Mouse (Mus musculus) thymus, adult 2 months (tissue): ENCODE measurements around the gene Dlg4. TPM values are rescaled to one million over a fixed set of nuclear protein-coding genes. Genes with fewer than 3 reads are reported as not detected.

Experiments used
- DNase-seq: peaks from one replicate; pipeline ENCODE4 v3.0.0; 2021
- H3K27ac ChIP-seq: fragments of 200-500 bp; 2 replicates; pipeline ENCODE4 v1.5.1; 2012; ENCODE audit warnings: low read length, control low read depth; ENCODE audit not compliant: control insufficient read depth, insufficient read depth
- H3K27me3 ChIP-seq: fragments of 200-500 bp; 2 replicates; pipeline ENCODE4 v1.6.1; 2012; ENCODE audit warnings: mild to moderate bottlenecking, low read length, moderate library complexity, mixed read lengths; ENCODE audit not compliant: control insufficient read depth, insufficient read depth
- H3K36me3 ChIP-seq: fragments of 200-500 bp; 2 replicates; pipeline ENCODE4 v1.6.1; 2012; ENCODE audit warnings: mild to moderate bottlenecking, low read length, moderate library complexity; ENCODE audit not compliant: control insufficient read depth, insufficient read depth
- H3K4me1 ChIP-seq: fragments of 200-500 bp; replicated peaks from 2 replicates; pipeline ENCODE4 v1.6.1; 2012; ENCODE audit warnings: low read length; ENCODE audit not compliant: control insufficient read depth, insufficient read depth
- H3K4me3 ChIP-seq: fragments of 200-500 bp; 2 replicates; pipeline ENCODE4 v1.5.1; 2012; ENCODE audit warnings: mild to moderate bottlenecking, low read length, control low read depth, moderate library complexity; ENCODE audit not compliant: control insufficient read depth, insufficient read depth
- CTCF ChIP-seq: fragments of 200-500 bp; IDR thresholded peaks from 2 replicates; pipeline ENCODE4 v1.5.1; 2012; ENCODE audit warnings: mild to moderate bottlenecking, control low read depth, low read length, moderate library complexity, borderline replicate concordance; ENCODE audit not compliant: control insufficient read depth, poor library complexity, insufficient read depth; ENCODE audit errors: extremely low read depth
- POLR2A ChIP-seq: fragments of 200-500 bp; IDR thresholded peaks from 2 replicates; pipeline ENCODE4 v1.6.1; 2012; ENCODE audit warnings: mild to moderate bottlenecking, low read length, control low read depth, moderate library complexity; ENCODE audit not compliant: control insufficient read depth, poor library complexity, insufficient read depth; ENCODE audit errors: extremely low read depth
- WGBS: fragments of 180-500 bp; shearing (Covaris S2); methylation state at CpG from one replicate; pipeline ENCODE4 v1.1.7; 2018; 5-methylcytosine and 5-hydroxymethylcytosine counted together
- polyA plus RNA-seq: library from polyadenylated mRNA; depleted of rRNA; stranded (reverse); fragments of >200 nt; gene quantifications from 2 replicates; pipeline ENCODE4 v1.2.3, GENCODE M21; 2012

Gene Dlg4
- polyA plus RNA-seq, 1 experiment = 72.1 TPM

GRCm38 (mm10) chr11:70039631-70040030, 22.9 kb downstream of the Dlg4 start:
- Histone ChIP-seq H3K27me3 (no peaks in the 10 kb centered on the region), H3K4me3 (no peak overlapping the region), H3K36me3 (peaks cover 16% of the 10 kb centered on the region), H3K27ac (no peak overlapping the region), H3K4me1 (no peaks in the 10 kb centered on the region)
- DNase-seq = no peak
- 96% methylated on average over 10 of the region's 10 CpGs for WGBS
- TF ChIP-seq POLR2A (no peak), CTCF (no peak)

- WGBS = 90% methylated on average over 7 of the region's 7 CpGs
- H3K27ac ChIP-seq = no peak overlapping the region
- no peak overlapping the region for H3K4me3 ChIP-seq
- DNase-seq = no peak
- no peaks in the 10 kb centered on the region for H3K27me3 ChIP-seq
- TF ChIP-seq POLR2A (no peak), CTCF (no peak)
- peaks cover 16% of the 10 kb centered on the region for H3K36me3 ChIP-seq
- H3K4me1 ChIP-seq = no peaks in the 10 kb centered on the region
Observed at GRCm38 (mm10) chr11:70040184-70040583, 23.4 kb downstream of the Dlg4 start.

- DNase-seq = no peak
Observed at GRCm38 (mm10) chr11:70042309-70043085, 25.8 kb downstream of the Dlg4 start.

GRCm38 (mm10) chr11:70043665-70044064, 26.9 kb downstream of the Dlg4 start:
- Histone ChIP-seq H3K27ac (no peak overlapping the region), H3K4me1 (no peaks in the 10 kb centered on the region), H3K4me3 (no peak overlapping the region), H3K27me3 (no peaks in the 10 kb centered on the region), H3K36me3 (peaks cover 16% of the 10 kb centered on the region)
- TF ChIP-seq CTCF = no peak
- TF ChIP-seq POLR2A = no peak
- 94% methylated on average over 7 of the region's 7 CpGs for WGBS
- no peak for DNase-seq

More at GRCm38 (mm10) chr11:70042309-70043085, 25.8 kb downstream of the Dlg4 start:
- no peaks in the 10 kb centered on the region for H3K4me1 ChIP-seq
- H3K27ac ChIP-seq = no peak overlapping the region
- no peaks in the 10 kb centered on the region for H3K27me3 ChIP-seq
- TF ChIP-seq POLR2A = no peak
- no peak for TF ChIP-seq CTCF
- peaks cover 16% of the 10 kb centered on the region for H3K36me3 ChIP-seq
- 96% methylated on average over 23 of the region's 23 CpGs for WGBS
- no peak overlapping the region for H3K4me3 ChIP-seq

- 90% methylated on average over 9 of the region's 9 CpGs for WGBS
- Histone ChIP-seq H3K4me3 (no peak overlapping the region), H3K4me1 (no peaks in the 10 kb centered on the region), H3K27me3 (no peaks in the 10 kb centered on the region; the same call in 1 of the 2 replicates), H3K27ac (no peak overlapping the region), H3K36me3 (peaks cover 16% of the 10 kb centered on the region)
- TF ChIP-seq POLR2A = no peak
- no peak for TF ChIP-seq CTCF
- no peak for DNase-seq
Observed at GRCm38 (mm10) chr11:70045435-70045834, 28.7 kb downstream of the Dlg4 start.

DNA sequence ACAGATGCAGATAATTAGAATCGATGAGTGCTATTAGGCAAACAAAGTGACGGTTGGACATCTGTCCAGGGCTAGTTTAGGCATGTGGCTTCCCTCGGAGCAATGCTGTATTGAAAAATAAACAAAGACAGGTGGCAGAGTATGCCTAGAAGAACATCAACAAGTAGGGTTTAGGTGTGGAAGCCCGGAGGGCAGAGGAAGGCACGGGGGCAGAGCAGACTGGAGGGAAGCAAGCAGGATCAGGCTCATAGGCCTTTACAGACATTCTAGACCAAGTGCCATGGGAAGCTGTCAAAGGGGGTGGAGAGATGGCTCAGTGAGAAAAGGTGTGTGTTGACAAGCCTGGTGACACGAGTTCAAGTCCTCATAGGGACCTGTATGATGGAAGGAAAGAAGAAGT, 32.6 kb downstream of the Dlg4 start:
- no peaks in the 10 kb centered on the region for H3K36me3 ChIP-seq
- no peaks in the 10 kb centered on the region for H3K4me1 ChIP-seq
- H3K4me3 ChIP-seq = no peak overlapping the region
- 87% methylated on average over 6 of the region's 6 CpGs for WGBS
- H3K27ac ChIP-seq = no peak overlapping the region
- TF ChIP-seq POLR2A = no peak
- no peak for TF ChIP-seq CTCF
- no peaks in the 10 kb centered on the region; the same call in 1 of the 2 replicates for H3K27me3 ChIP-seq
- no peak for DNase-seq
